Mouse (Mus musculus) bone marrow, adult 2 months (tissue): ENCODE measurements at regions not wholly inside any gene's neighbourhood (a gene's known extent, or its start where the extent isn't known, plus 50 kb on each side); places are given as distances from the start of the nearest gene placed in this dataset.
A peak's percentile ranks its signal among the peaks of the same experiment; 100 is the strongest.

Experiments used
- H3K27ac ChIP-seq: fragments of 200-500 bp; 2 replicates; pipeline ENCODE4 v1.5.1; 2012; ENCODE audit warnings: low read depth, mild to moderate bottlenecking, control low read depth, inconsistent platforms, low read length; ENCODE audit not compliant: control insufficient read depth, poor library complexity, insufficient read depth
- H3K4me1 ChIP-seq: fragments of 200-500 bp; 2 replicates; pipeline ENCODE4 v1.6.1; 2011; ENCODE audit warnings: low read length; ENCODE audit not compliant: control insufficient read depth, insufficient read depth
- H3K4me3 ChIP-seq: fragments of 200-500 bp; replicated peaks from 2 replicates; pipeline ENCODE3; 2011; ENCODE audit warnings: mild to moderate bottlenecking, low read depth, low read length, control low read depth; ENCODE audit not compliant: control insufficient read depth
- CTCF ChIP-seq: fragments of 200-500 bp; IDR thresholded peaks from 2 replicates; pipeline ENCODE4 v1.5.1; 2011; ENCODE audit warnings: low read length, control low read depth; ENCODE audit not compliant: control insufficient read depth, insufficient read depth
- POLR2A ChIP-seq: fragments of 200-500 bp; IDR thresholded peaks from 2 replicates; pipeline ENCODE4 v1.6.1; 2011; ENCODE audit warnings: low read depth, mild to moderate bottlenecking, control low read depth, low read length, borderline replicate concordance; ENCODE audit not compliant: control insufficient read depth
- WGBS: fragments of 180-500 bp; shearing (Covaris S2); methylation state at CpG from one replicate; pipeline ENCODE4 v1.1.7; 2018; 5-methylcytosine and 5-hydroxymethylcytosine counted together

GRCm38 (mm10) chr14:79929451-79929850 lies 54.4 kb upstream of the Olfm4 start:
- Histone ChIP-seq H3K4me3 (no peak overlapping the region), H3K4me1 (no peaks in the 10 kb centered on the region), H3K27ac (no peak overlapping the region)
- WGBS, result 19% methylated on average over 3 of the region's 3 CpGs
- TF ChIP-seq POLR2A (no peak), CTCF (no peak)

- 65% methylated on average over 1 of the region's 1 CpGs for WGBS
These were observed 56.7 kb upstream of the Olfm4 start for GRCm38 (mm10) chr14:79927161-79927560.

GRCm38 (mm10) chr14:79916960-79917848 lies 66.7 kb upstream of the Olfm4 start:
- 60% methylated on average over 9 of the region's 9 CpGs for WGBS
- Histone ChIP-seq H3K4me3 (no peak overlapping the region), H3K27ac (no peak overlapping the region), H3K4me1 (no peaks in the 10 kb centered on the region)
- TF ChIP-seq POLR2A (no peak), CTCF (no peak)

More at GRCm38 (mm10) chr14:79927161-79927560, 56.7 kb upstream of the Olfm4 start:
- no peak overlapping the region for H3K27ac ChIP-seq
- no peak overlapping the region for H3K4me3 ChIP-seq
- TF ChIP-seq POLR2A, result no peak
- no peak for TF ChIP-seq CTCF
- H3K4me1 ChIP-seq, result no peaks in the 10 kb centered on the region

- WGBS, result 69% methylated on average over 4 of the region's 4 CpGs
- TF ChIP-seq CTCF (no peak), POLR2A (no peak)
- Histone ChIP-seq H3K27ac (no peak overlapping the region), H3K4me3 (no peak overlapping the region), H3K4me1 (no peaks in the 10 kb centered on the region)
These were observed 68.9 kb upstream of the Olfm4 start for GRCm38 (mm10) chr14:79914966-79915365.

- H3K4me3 ChIP-seq, result no peak overlapping the region
- no peak overlapping the region for H3K27ac ChIP-seq
- no peaks in the 10 kb centered on the region for H3K4me1 ChIP-seq
- no peak for TF ChIP-seq POLR2A
- TF ChIP-seq CTCF, result no peak
These were observed 70.6 kb upstream of the Olfm4 start for GRCm38 (mm10) chr14:79913315-79913714.

- WGBS, result 41% methylated on average over 4 of the region's 4 CpGs
- Histone ChIP-seq H3K27ac (no peak overlapping the region), H3K4me1 (no peaks in the 10 kb centered on the region), H3K4me3 (no peak overlapping the region)
- TF ChIP-seq POLR2A, result no peak
- peak; percentile 16; the same call in 1 of the 2 replicates for TF ChIP-seq CTCF
These were observed 71.3 kb upstream of the Olfm4 start for GRCm38 (mm10) chr14:79912610-79913009.

GRCm38 (mm10) chr14:79907761-79908160 lies 76.1 kb upstream of the Olfm4 start:
- TF ChIP-seq POLR2A (no peak), CTCF (no peak)
- Histone ChIP-seq H3K27ac (no peak overlapping the region), H3K4me3 (no peak overlapping the region), H3K4me1 (no peaks in the 10 kb centered on the region)
- WGBS, result 18% methylated on average over 4 of the region's 4 CpGs

GRCm38 (mm10) chr14:79905574-79905973 lies 78.3 kb upstream of the Olfm4 start:
- WGBS, result 76% methylated on average over 2 of the region's 2 CpGs

More at GRCm38 (mm10) chr14:79905574-79905973, 78.3 kb upstream of the Olfm4 start:
- no peaks in the 10 kb centered on the region for H3K4me1 ChIP-seq
- no peak for TF ChIP-seq POLR2A
- TF ChIP-seq CTCF, result no peak
- H3K27ac ChIP-seq, result no peak overlapping the region
- no peak overlapping the region for H3K4me3 ChIP-seq
